Mouse (Mus musculus) lung, adult 2 months (tissue): Measurements from ENCODE around the gene Gm20388.

Experiments
- CTCF ChIP-seq: fragments of 200-500 bp; IDR thresholded peaks from 2 replicates; pipeline ENCODE4 v1.5.1; 2011; ENCODE audit warnings: mild to moderate bottlenecking, low read length, control low read depth; ENCODE audit not compliant: insufficient read depth
- POLR2A ChIP-seq: fragments of 200-500 bp; IDR thresholded peaks from 2 replicates; pipeline ENCODE4 v1.6.1; 2011; ENCODE audit warnings: low read depth, mild to moderate bottlenecking, control low read depth, low read length, borderline replicate concordance; ENCODE audit errors: extremely low read depth

DNA sequence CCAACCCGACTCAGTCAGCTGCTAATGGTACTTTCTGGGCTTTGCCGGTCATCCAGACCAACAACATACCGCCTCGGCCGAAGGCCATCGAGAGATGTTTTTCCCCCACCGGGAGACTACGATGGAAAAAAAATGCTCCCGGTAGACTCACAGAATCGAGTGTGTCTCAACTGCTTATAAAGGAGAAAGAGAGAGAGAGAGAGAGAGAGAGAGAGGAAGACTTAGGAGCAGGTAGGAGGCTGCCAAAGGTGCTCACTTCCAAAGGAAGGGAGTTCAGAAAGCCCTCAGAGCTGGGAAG lies 1164.2 kb downstream of the Gm20388 start:
- TF ChIP-seq CTCF (no peak), POLR2A (no peak)
